Mouse (Mus musculus) myocyte (in vitro differentiated cells): Measurements from ENCODE around the gene Olfr69. TPM values are rescaled to one million over a fixed set of nuclear protein-coding genes. Genes with fewer than 3 reads are reported as not detected.
"Not testable (repeated sequence)": the region's sequence is repeated elsewhere in the genome, so short reads cannot be mapped to it uniquely, and the experiment has no call there.

Source experiments
- H3K27me3 ChIP-seq: one replicate; pipeline ENCODE4 v1.6.1; 2011; ENCODE audit not compliant: control insufficient read depth, insufficient read depth, insufficient read length
- H3K36me3 ChIP-seq: one replicate; pipeline ENCODE4 v1.6.1; 2011; ENCODE audit not compliant: control insufficient read depth, insufficient read depth
- H3K4me2 ChIP-seq: one replicate; pipeline ENCODE4 v1.6.1; 2011; ENCODE audit warnings: low read depth, control low read depth
- H3K4me3 ChIP-seq: one replicate; pipeline ENCODE4 v1.5.1; 2011; ENCODE audit warnings: mild to moderate bottlenecking, control low read depth, moderate library complexity
- H3K79me2 ChIP-seq: one replicate; pipeline ENCODE4 v1.6.1; 2011; ENCODE audit not compliant: control insufficient read depth, insufficient read depth
- H3ac ChIP-seq: one replicate; pipeline ENCODE4 v1.6.1; 2011; ENCODE audit not compliant: control insufficient read depth, insufficient read length
- CEBPB ChIP-seq: IDR thresholded peaks from 2 replicates; pipeline ENCODE4 v1.6.1; 2011; ENCODE audit warnings: mild to moderate bottlenecking, moderate library complexity; ENCODE audit not compliant: poor library complexity, insufficient read depth, severe bottlenecking
- E2F4 ChIP-seq: IDR thresholded peaks from one replicate; pipeline ENCODE4 v1.6.1; 2011; ENCODE audit warnings: mild to moderate bottlenecking, control low read depth, moderate library complexity; ENCODE audit not compliant: insufficient read depth
- MAX ChIP-seq: IDR thresholded peaks from one replicate; pipeline ENCODE4 v1.6.1; 2011; ENCODE audit warnings: low read depth, mild to moderate bottlenecking, control low read depth
- MYOD1 ChIP-seq, 3 experiments: IDR thresholded peaks; one replicate each; pipeline ENCODE4 v1.6.1; 2011; ENCODE audit warnings: control low read depth in 2 of 3, low read depth in 2 of 3, mild to moderate bottlenecking in 2 of 3, moderate library complexity in 1 of 3; ENCODE audit not compliant: insufficient read length in 2 of 3, control insufficient read depth in 1 of 3
- MYOG ChIP-seq, 3 experiments: IDR thresholded peaks; one replicate each; pipeline ENCODE4 v1.6.1; 2011; ENCODE audit warnings: control low read depth in 2 of 3, low read depth in 2 of 3, mild to moderate bottlenecking in 2 of 3; ENCODE audit not compliant: insufficient read length in 2 of 3, control insufficient read depth in 1 of 3, insufficient read depth in 1 of 3
- POLR2A ChIP-seq: IDR thresholded peaks from one replicate; pipeline ENCODE4 v1.6.1; 2011; ENCODE audit warnings: low read depth, mild to moderate bottlenecking, control low read depth, moderate library complexity; ENCODE audit not compliant: insufficient read length
- POLR2AphosphoS2 ChIP-seq: IDR thresholded peaks from one replicate; pipeline ENCODE4 v1.6.1; 2011; ENCODE audit warnings: low read depth, control low read depth; ENCODE audit not compliant: insufficient read length
- REST ChIP-seq: IDR thresholded peaks from one replicate; pipeline ENCODE4 v1.6.1; 2011; ENCODE audit warnings: mild to moderate bottlenecking, control low read depth, moderate library complexity; ENCODE audit not compliant: insufficient read depth, insufficient read length
- SRF ChIP-seq: IDR thresholded peaks from one replicate; pipeline ENCODE4 v1.6.1; 2011; ENCODE audit warnings: low read depth; ENCODE audit not compliant: control insufficient read depth, insufficient read length
- TCF12 ChIP-seq: IDR thresholded peaks from one replicate; pipeline ENCODE4 v1.6.1; 2011; ENCODE audit warnings: mild to moderate bottlenecking, control low read depth; ENCODE audit not compliant: poor library complexity, insufficient read depth, severe bottlenecking
- TCF3 ChIP-seq: IDR thresholded peaks from one replicate; pipeline ENCODE4 v1.6.1; 2011; ENCODE audit warnings: low read depth, control low read depth; ENCODE audit not compliant: insufficient read length
- USF1 ChIP-seq: IDR thresholded peaks from one replicate; pipeline ENCODE4 v1.6.1; 2011; ENCODE audit warnings: low read depth, mild to moderate bottlenecking, control low read depth, moderate library complexity
- polyA plus RNA-seq: library from polyadenylated mRNA; unstranded; fragments of >200 nt; fragmentation: generic; extraction: Trizol; gene quantifications from one replicate; pipeline ENCODE4 v1.2.1, GENCODE M21; 2012; ENCODE audit warnings: missing spikeins

The Olfr69 gene
- polyA plus RNA-seq, 1 experiment: not detected

DNA sequence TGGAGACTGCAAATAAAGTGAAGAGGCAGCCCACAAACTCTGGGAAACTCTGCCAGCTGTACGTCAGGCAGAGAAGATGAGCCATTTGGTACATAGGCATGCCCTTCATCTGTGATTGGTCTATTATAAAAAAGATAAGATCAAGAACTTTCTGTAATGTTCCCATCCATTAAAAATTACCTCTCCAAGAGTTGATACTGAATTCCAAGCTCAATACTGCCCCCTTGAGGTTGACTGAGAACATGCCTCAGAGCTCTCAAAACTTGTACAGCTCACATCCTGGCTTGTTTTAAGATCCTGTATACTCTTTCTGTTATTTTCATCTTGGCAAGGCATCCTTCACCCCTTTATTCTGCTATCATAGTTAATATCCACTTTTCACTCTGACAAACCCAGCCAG, 35.5 kb upstream of the Olfr69 start:
- Histone ChIP-seq H3K27me3 (no peaks in the 10 kb centered on the region), H3K4me3 (no peak overlapping the region), H3K79me2 (no peaks in the 10 kb centered on the region), H3ac (no peak overlapping the region), H3K36me3 (no peaks in the 10 kb centered on the region), H3K4me2 (no peak overlapping the region)
- no peak for TF ChIP-seq MAX
- TF ChIP-seq POLR2A: no peak
- TF ChIP-seq REST: no peak
- no peak for TF ChIP-seq POLR2AphosphoS2
- no peak for TF ChIP-seq CEBPB

DNA sequence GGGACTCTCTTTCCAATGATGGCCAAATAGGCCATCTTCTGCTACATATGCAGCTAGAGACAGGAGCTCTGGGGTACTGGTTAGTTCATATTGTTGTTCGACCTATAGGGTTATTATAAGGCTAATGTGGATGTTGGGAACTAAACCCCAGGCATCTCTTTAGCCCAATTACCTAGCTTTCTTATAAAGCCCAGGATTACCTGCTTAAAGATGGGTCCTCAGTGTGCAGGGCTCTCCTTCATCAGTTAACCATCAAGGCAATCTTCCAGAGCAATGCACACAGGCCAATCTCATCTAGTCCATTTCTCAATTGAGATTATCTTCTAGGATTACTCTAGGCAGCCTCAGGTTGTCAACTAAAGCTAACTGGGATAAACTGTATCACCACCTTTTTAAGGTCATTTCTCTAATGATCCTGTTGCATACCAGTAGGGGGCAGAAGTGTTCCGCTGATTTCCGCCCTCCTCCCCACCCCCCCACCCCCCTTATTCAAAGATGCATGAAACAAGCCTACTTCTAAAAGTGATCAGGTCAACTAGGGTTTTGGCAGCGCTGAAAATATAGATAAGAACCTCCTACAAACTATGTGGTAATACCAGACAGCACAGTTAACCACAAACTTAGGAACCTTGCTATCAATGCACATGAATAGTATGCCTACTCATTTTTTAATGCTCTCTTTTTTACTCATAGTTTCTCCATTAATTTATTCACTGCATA, 21.4 kb upstream of the Olfr69 start:
- no peaks in the 10 kb centered on the region for H3K79me2 ChIP-seq
- no peaks in the 10 kb centered on the region for H3K27me3 ChIP-seq
- no peak for TF ChIP-seq SRF
- no peak for TF ChIP-seq REST
- TF ChIP-seq POLR2A: no peak
- no peak for TF ChIP-seq E2F4
- TF ChIP-seq USF1: no peak
- TF ChIP-seq MAX: no peak
- no peak for TF ChIP-seq TCF3
- TF ChIP-seq POLR2AphosphoS2: no peak
- TF ChIP-seq TCF12: no peak
- TF ChIP-seq MYOG (IDR thresholded peaks at IDR 0.05; ENCODE audit: control insufficient read depth in 1 of 3, insufficient read depth in 1 of 3, insufficient read length in 2 of 3, low read depth in 2 of 3): no peak
- TF ChIP-seq CEBPB: no peak
- TF ChIP-seq MYOD1 (IDR thresholded peaks at IDR 0.05; ENCODE audit: control insufficient read depth in 1 of 3, insufficient read length in 2 of 3, low read depth in 2 of 3): no peak
- no peak overlapping the region for H3K4me2 ChIP-seq
- H3ac ChIP-seq: no peak overlapping the region
- H3K4me3 ChIP-seq: no peak overlapping the region
- no peaks in the 10 kb centered on the region for H3K36me3 ChIP-seq

DNA sequence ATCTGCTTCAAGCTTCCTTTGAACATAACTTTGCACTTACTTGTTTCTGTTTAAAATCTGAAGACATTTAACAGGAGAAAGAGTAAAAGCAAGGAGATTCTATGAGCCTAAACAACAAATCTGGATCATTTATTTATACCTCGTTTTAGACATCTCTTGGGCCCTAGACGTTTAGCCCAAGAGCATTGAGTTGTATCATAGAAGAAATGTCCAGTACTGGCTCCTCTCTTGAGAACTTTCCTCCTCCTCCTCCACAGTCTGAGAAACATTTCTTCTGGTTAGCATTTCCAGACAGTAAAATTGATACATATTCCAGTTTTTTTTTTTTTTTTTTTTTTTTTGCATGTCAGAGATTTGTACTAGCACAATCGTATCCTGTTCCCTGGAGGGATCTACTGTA, 20.3 kb upstream of the Olfr69 start, which contains the start of gene Olfr67:
Olfr67 (minus strand) TSS at position 101 of the 400 bp plus-strand sequence.
- no peaks in the 10 kb centered on the region for H3K36me3 ChIP-seq
- H3ac ChIP-seq: no peak within 1 kb of the TSS
- H3K27me3 ChIP-seq: no peaks in the 10 kb centered on the region

DNA sequence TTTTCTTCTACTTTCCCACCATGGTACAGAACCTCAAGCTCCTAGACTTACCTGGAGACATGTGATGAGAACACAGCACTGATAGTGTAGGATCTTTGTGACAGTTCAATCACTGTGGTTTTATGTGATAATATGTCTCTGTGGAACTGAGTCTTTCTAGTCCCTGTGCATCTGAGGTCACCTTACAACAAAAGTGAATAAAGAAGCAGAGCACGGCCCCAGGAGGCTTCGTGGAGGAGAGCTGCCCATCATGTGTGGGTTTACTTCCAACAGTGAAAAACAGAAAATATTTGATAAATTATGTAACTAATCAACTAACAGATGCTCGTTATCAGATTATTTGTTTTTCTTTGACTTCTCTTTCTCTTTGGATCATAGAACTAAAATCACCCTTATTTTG, 8.2 kb upstream of the Olfr69 start, which contains the start of gene Olfr68:
Olfr68 (minus strand) TSS at position 101 of the 400 bp plus-strand sequence.
- TF ChIP-seq MYOD1 (IDR thresholded peaks at IDR 0.05; ENCODE audit: control insufficient read depth in 1 of 3, insufficient read length in 2 of 3, low read depth in 2 of 3) (no peak), SRF (no peak), TCF3 (no peak), CEBPB (no peak), E2F4 (no peak), REST (no peak), MAX (no peak)
- Histone ChIP-seq H3K27me3 (no peaks in the 10 kb centered on the region), H3K4me3 (no peak within 1 kb of the TSS), H3ac (no peak within 1 kb of the TSS), H3K36me3 (no peaks in the 10 kb centered on the region), H3K79me2 (no peaks in the 10 kb centered on the region), H3K4me2 (no peak within 1 kb of the TSS)

More for the DNA sequence above, 20.3 kb upstream of the Olfr69 start, which contains the start of gene Olfr67:
- Histone ChIP-seq H3K4me3 (no peak within 1 kb of the TSS), H3K4me2 (no peak within 1 kb of the TSS), H3K79me2 (no peaks in the 10 kb centered on the region)
- TF ChIP-seq POLR2A: no peak
- no peak for TF ChIP-seq SRF

DNA sequence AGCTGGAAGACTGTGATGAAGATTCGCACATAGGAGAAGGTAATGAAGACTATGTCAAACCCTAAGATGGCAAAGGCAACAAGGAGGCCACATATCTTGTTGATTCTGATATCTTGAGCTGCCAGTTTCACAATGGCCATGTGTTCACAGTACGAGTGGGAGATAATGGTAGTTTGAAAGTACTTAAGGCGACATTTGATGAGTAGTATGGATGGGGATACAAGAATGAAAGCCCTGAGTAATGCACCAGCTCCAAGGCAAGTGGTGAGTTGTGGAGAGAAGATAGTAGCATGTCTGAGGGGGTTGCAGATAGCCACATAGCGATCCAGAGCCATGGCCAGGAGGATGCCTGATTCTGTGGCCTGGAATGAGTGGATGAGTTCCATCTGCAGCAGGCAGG, 6.3 kb upstream of the Olfr69 start:
- H3ac ChIP-seq, H3K4me3 ChIP-seq, H3K36me3 ChIP-seq, H3K79me2 ChIP-seq, H3K4me2 ChIP-seq, H3K27me3 ChIP-seq: not testable (repeated sequence)

DNA sequence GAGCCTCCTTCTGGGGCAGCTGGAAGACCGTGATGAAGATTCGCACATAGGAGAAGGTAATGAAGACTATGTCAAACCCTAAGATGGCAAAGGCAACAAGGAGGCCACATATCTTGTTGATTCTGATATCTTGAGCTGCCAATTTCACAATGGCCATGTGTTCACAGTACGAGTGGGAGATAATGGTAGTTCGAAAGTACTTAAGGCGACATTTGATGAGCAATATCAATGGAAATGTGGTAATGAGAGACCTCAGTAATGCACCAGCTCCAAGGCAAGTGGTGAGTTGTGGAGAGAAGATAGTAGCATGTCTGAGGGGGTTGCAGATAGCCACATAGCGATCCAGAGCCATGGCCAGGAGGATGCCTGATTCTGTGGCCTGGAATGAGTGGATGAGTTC, 3.7 kb downstream of the Olfr69 start:
- not testable (repeated sequence) for H3K36me3 ChIP-seq, H3K4me2 ChIP-seq, H3K4me3 ChIP-seq, H3ac ChIP-seq, H3K79me2 ChIP-seq, H3K27me3 ChIP-seq

DNA sequence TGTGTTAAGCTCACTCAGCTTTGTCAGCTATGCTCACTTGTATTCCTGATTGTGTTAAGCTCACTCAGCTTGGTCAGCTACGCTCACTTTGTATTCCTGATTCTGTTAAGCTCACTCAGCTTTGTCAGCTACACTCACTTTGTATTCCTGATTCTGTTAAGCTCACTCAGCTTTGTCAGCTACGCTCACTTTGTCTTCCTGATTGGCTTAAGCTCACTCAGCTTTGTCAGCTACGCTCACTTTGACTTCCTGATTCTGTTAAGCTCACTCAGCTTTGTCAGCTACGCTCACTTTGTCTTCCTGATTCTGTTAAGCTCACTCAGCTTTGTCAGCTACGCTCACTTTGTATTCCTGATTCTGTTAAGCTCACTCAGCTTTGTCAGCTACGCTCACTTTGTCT, 9.2 kb downstream of the Olfr69 start:
- H3K4me3 ChIP-seq, H3K79me2 ChIP-seq, H3K36me3 ChIP-seq, H3ac ChIP-seq, H3K27me3 ChIP-seq, H3K4me2 ChIP-seq: not testable (repeated sequence)
